Mouse (Mus musculus): Measurements from ENCODE around the gene Elfn2. TPM values are rescaled to one million over a fixed set of nuclear protein-coding genes. Genes with fewer than 3 reads are reported as not detected.

Gene Elfn2
- polyA plus RNA-seq (2012; rRNA removed), result 64.9 and 68.2 TPM in 2 replicates

- peak in 1 of 2 experiments; percentile 73 for DNase-seq (ENCODE audit: extremely low spot score in 1 of 2, low spot score in 1 of 2)
Measured at GRCm38 (mm10) chr15:78718290-78719250, at the start of gene Elfn2. Gene Elfn2, minus strand, starts transcription at chr15:78718771.

- DNase-seq (ENCODE audit: extremely low spot score in 1 of 2, low spot score in 1 of 2), result no peak
Measured at GRCm38 (mm10) chr15:78763704-78764103, 45.1 kb upstream of the Elfn2 start.

GRCm38 (mm10) chr15:78763210-78763609, 44.6 kb upstream of the Elfn2 start:
- no peak for DNase-seq (ENCODE audit: extremely low spot score in 1 of 2, low spot score in 1 of 2)

GRCm38 (mm10) chr15:78761112-78761511, 42.5 kb upstream of the Elfn2 start:
- DNase-seq (ENCODE audit: extremely low spot score in 1 of 2, low spot score in 1 of 2), result no peak

- no peak for DNase-seq (ENCODE audit: extremely low spot score in 1 of 2, low spot score in 1 of 2)
Measured at GRCm38 (mm10) chr15:78758132-78758531, 39.6 kb upstream of the Elfn2 start.

GRCm38 (mm10) chr15:78755966-78756725, 37.6 kb upstream of the Elfn2 start:
- no peak for DNase-seq (ENCODE audit: extremely low spot score in 1 of 2, low spot score in 1 of 2)

- DNase-seq (ENCODE audit: extremely low spot score in 1 of 2, low spot score in 1 of 2), result no peak
Measured at GRCm38 (mm10) chr15:78755226-78755625, 36.7 kb upstream of the Elfn2 start.

GRCm38 (mm10) chr15:78754144-78754543, 35.6 kb upstream of the Elfn2 start:
- DNase-seq (ENCODE audit: extremely low spot score in 1 of 2, low spot score in 1 of 2), result no peak

GRCm38 (mm10) chr15:78752991-78753390, 34.4 kb upstream of the Elfn2 start:
- no peak for DNase-seq (ENCODE audit: extremely low spot score in 1 of 2, low spot score in 1 of 2)

- DNase-seq (ENCODE audit: extremely low spot score in 1 of 2, low spot score in 1 of 2), result no peak
Measured at GRCm38 (mm10) chr15:78750608-78751350, 32.2 kb upstream of the Elfn2 start.

- DNase-seq (ENCODE audit: extremely low spot score in 1 of 2, low spot score in 1 of 2), result no peak
Measured at GRCm38 (mm10) chr15:78749855-78750254, 31.3 kb upstream of the Elfn2 start.

- DNase-seq (ENCODE audit: extremely low spot score in 1 of 2, low spot score in 1 of 2), result peak; percentile 54 to 94
Measured at GRCm38 (mm10) chr15:78744206-78744605, 25.6 kb upstream of the Elfn2 start.

GRCm38 (mm10) chr15:78742831-78743230, 24.3 kb upstream of the Elfn2 start:
- DNase-seq (ENCODE audit: extremely low spot score in 1 of 2, low spot score in 1 of 2), result no peak

GRCm38 (mm10) chr15:78740662-78741061, 22.1 kb upstream of the Elfn2 start:
- no peak for DNase-seq (ENCODE audit: extremely low spot score in 1 of 2, low spot score in 1 of 2)

- no peak for DNase-seq (ENCODE audit: extremely low spot score in 1 of 2, low spot score in 1 of 2)
Measured at GRCm38 (mm10) chr15:78737146-78737545, 18.6 kb upstream of the Elfn2 start.

- no peak for DNase-seq (ENCODE audit: extremely low spot score in 1 of 2, low spot score in 1 of 2)
Measured at GRCm38 (mm10) chr15:78736681-78737100, 18.1 kb upstream of the Elfn2 start.

- no peak for DNase-seq (ENCODE audit: extremely low spot score in 1 of 2, low spot score in 1 of 2)
Measured at GRCm38 (mm10) chr15:78736181-78736579, 17.6 kb upstream of the Elfn2 start.

- DNase-seq (ENCODE audit: extremely low spot score in 1 of 2, low spot score in 1 of 2), result no peak
Measured at GRCm38 (mm10) chr15:78735431-78736180, 17.0 kb upstream of the Elfn2 start.

GRCm38 (mm10) chr15:78731830-78732229, 13.3 kb upstream of the Elfn2 start:
- DNase-seq (ENCODE audit: extremely low spot score in 1 of 2, low spot score in 1 of 2), result no peak
